Mouse (Mus musculus) left cerebral cortex, postnatal 25 days (tissue): ENCODE data around the gene Rom1. TPM values are rescaled to one million over a fixed set of nuclear protein-coding genes. Genes with fewer than 3 reads are reported as not detected.
"Not testable (repeated sequence)": the region's sequence is repeated elsewhere in the genome, so short reads cannot be mapped to it uniquely, and the experiment has no call there.

Experiments
- DNase-seq, 2 experiments: peaks; one replicate each; pipeline ENCODE4 v3.0.0; 2022; ENCODE audit warnings: low spot score in 2 of 2, mixed read lengths in 1 of 2
- intact Hi-C: fragments of 180-260 bp; cut with DNase I; formaldehyde crosslinking; loops from one replicate; pipeline ENCODE4 v1.15.1; 2025
- total RNA-seq, 2 experiments: library from RNA; stranded (reverse); gene quantifications; 2 replicates each; pipeline ENCODE4 v1.2.3; 2021

Rom1 gene
- total RNA-seq, 2 experiments from 2014 or later: 5.7 TPM

- DNase-seq: no peak
- intact Hi-C loops: no loop called here
These were observed 20.6 kb downstream of the Rom1 start for GRCm38 (mm10) chr19:8908531-8908930.

GRCm38 (mm10) chr19:8903412-8903811, 25.7 kb downstream of the Rom1 start:
- intact Hi-C loops: no loop called here
- no peak for DNase-seq

GRCm38 (mm10) chr19:8899079-8899478, 30.1 kb downstream of the Rom1 start:
- no peak for DNase-seq
- intact Hi-C loops: loop anchor here (2.0 to 5.0 kb wide), 2 partner anchors 14 to 53 kb away; partner anchors contain the start of gene Tut1

GRCm38 (mm10) chr19:8898576-8898975, 30.6 kb downstream of the Rom1 start:
- DNase-seq: peak in 1 of 2 experiments; percentile 5
- intact Hi-C loops: loop anchor here (2.0 to 5.0 kb wide), 2 partner anchors 14 to 54 kb away; partner anchors contain the start of gene Tut1

GRCm38 (mm10) chr19:8897865-8898495, 31.2 kb downstream of the Rom1 start, which contains the start of gene Ganab:
Ganab (plus strand) TSS chr19:8898071.
- peak; percentile 97 to 98 for DNase-seq
- intact Hi-C loops: loop anchor here (2.0 to 5.0 kb wide), 2 partner anchors 15 to 54 kb away; partner anchors contain the start of gene Tut1

GRCm38 (mm10) chr19:8897211-8897864, 31.8 kb downstream of the Rom1 start:
- intact Hi-C loops: loop anchor here (5.0 kb wide), 1 partner anchor 55 kb away; the partner anchor contains the start of gene Tut1
- DNase-seq: peak; percentile 30 to 33

- not testable (repeated sequence) for DNase-seq
- intact Hi-C loops: loop anchor here (5.0 kb wide), 1 partner anchor 56 kb away; the partner anchor contains the start of gene Tut1
These were observed 32.9 kb downstream of the Rom1 start for GRCm38 (mm10) chr19:8896231-8896630.

- intact Hi-C loops: loop anchor here (5.0 kb wide), 1 partner anchor 57 kb away; the partner anchor contains the start of gene Tut1
- no peak for DNase-seq
These were observed 33.7 kb downstream of the Rom1 start for GRCm38 (mm10) chr19:8895397-8895960.

GRCm38 (mm10) chr19:8892829-8893766, 36.1 kb downstream of the Rom1 start, which contains the start of gene Ints5:
Ints5 (plus strand) TSS chr19:8893005.
- intact Hi-C loops: no loop called here

GRCm38 (mm10) chr19:8888511-8889385, 40.4 kb downstream of the Rom1 start, which contains the start of the genes 1810009A15Rik and Gm49416:
1810009A15Rik (plus strand) TSS chr19:8888853.
Gm49416 (plus strand) TSS chr19:8888926.
- DNase-seq: peak; percentile 93 to 97
- intact Hi-C loops: loop anchor here (5.0 kb wide), 1 partner anchor 46 kb away; no protein-coding TSS in a partner anchor

More at GRCm38 (mm10) chr19:8892829-8893766, 36.1 kb downstream of the Rom1 start, which contains the start of gene Ints5:
- DNase-seq: peak; percentile 84 to 89

- intact Hi-C loops: loop anchor here (5.0 kb wide), 1 partner anchor 46 kb away; no protein-coding TSS in a partner anchor
- no peak for DNase-seq
These were observed 41.3 kb downstream of the Rom1 start for GRCm38 (mm10) chr19:8887585-8888463.

GRCm38 (mm10) chr19:8886916-8887584, 42.1 kb downstream of the Rom1 start:
- intact Hi-C loops: loop anchor here (5.0 kb wide), 1 partner anchor 45 kb away; no protein-coding TSS in a partner anchor
- DNase-seq: no peak

GRCm38 (mm10) chr19:8883616-8884015, 45.5 kb downstream of the Rom1 start, which contains the start of the genes Lbhd1 and Gm49403:
Lbhd1 (plus strand) TSS chr19:8883732.
Gm49403 (plus strand) TSS chr19:8883930.
- DNase-seq: no peak
- intact Hi-C loops: no loop called here

- intact Hi-C loops: no loop called here
- DNase-seq: no peak
These were observed 48.1 kb downstream of the Rom1 start for GRCm38 (mm10) chr19:8881034-8881392.

- peak; percentile 89 to 93 for DNase-seq
- intact Hi-C loops: no loop called here
These were observed 48.7 kb downstream of the Rom1 start, which contains the start of gene Uqcc3 for GRCm38 (mm10) chr19:8880311-8881033. Uqcc3 (minus strand) TSS chr19:8880923.
